18 mouse cellular contexts compared by ENCODE assay signal in genomic region chr1:91434905-91435304, GRCm38 (mm10). TPM values are rescaled to one million over a fixed set of nuclear protein-coding genes. Genes with fewer than 3 reads are reported as not detected.
DNase-seq lines count a peak whose midpoint lies in the region; ATAC-seq and TF ChIP-seq lines count a peak whose summit lies in the region.
"Had no signal": no experiment of that assay in that cellular context is flagged by ENCODE, and none has a peak within 500 bp of the region (broad histone marks: within the 10 kb centered on the region; RNA-seq: fewer than 3 reads in every experiment).

No protein-coding gene starts in this region.

- no peak for ATAC-seq in heart, embryonic 11.5 days (replicated peaks; ENCODE audit: insufficient number of reproducible peaks, low FRiP score, low TSS enrichment)
- ATAC-seq in kidney, postnatal 0 days (replicated peaks; ENCODE audit: low FRiP score, low read depth) = no peak
- ATAC-seq in stomach, postnatal 0 days (ENCODE audit: low FRiP score, low TSS enrichment) = no peak
- ATAC-seq: forebrain, embryonic 14.5 days; intestine, embryonic 15.5 days had no signal

- H3K27me3 ChIP-seq in heart, embryonic 10.5 days (ENCODE audit: insufficient read depth, poor library complexity, severe bottlenecking) = no peaks in the 10 kb centered on the region
- H3K27me3 ChIP-seq in heart, embryonic 11.5 days (ENCODE audit: control insufficient read depth, insufficient read depth, low read length) = no peaks in the 10 kb centered on the region
- H3K27me3 ChIP-seq in kidney, postnatal 0 days (ENCODE audit: insufficient read depth, low read length) = no peaks in the 10 kb centered on the region
- no peaks in the 10 kb centered on the region for H3K27me3 ChIP-seq in stomach, postnatal 0 days (ENCODE audit: control insufficient read depth, insufficient read depth, low read length)
- H3K27me3 ChIP-seq: heart, embryonic 15.5 days; intestine, embryonic 15.5 days had no signal

- peaks cover 33% of the 10 kb centered on the region; the same call in 1 of the 2 replicates for H3K36me3 ChIP-seq in heart, embryonic 10.5 days
- 0 out of 2 replicates have a peak, but pooled peaks cover 3% of the 10 kb centered on the region for H3K36me3 ChIP-seq in heart, embryonic 11.5 days (ENCODE audit: control insufficient read depth, insufficient read depth, low read length)
- H3K36me3 ChIP-seq in kidney, postnatal 0 days (ENCODE audit: insufficient read depth, low read length) = peaks cover 17% of the 10 kb centered on the region; the same call in 1 of the 2 replicates
- H3K36me3 ChIP-seq in stomach, postnatal 0 days (ENCODE audit: control insufficient read depth, insufficient read depth, low read length) = peaks cover 19% of the 10 kb centered on the region
- H3K36me3 ChIP-seq: embryonic facial prominence, embryonic 10.5 days; forebrain, embryonic 10.5 days; hindbrain, embryonic 10.5 days had no signal

- H3K4me3 ChIP-seq in heart, embryonic 10.5 days = no peak overlapping the region
- no peak overlapping the region for H3K4me3 ChIP-seq in heart, embryonic 11.5 days (ENCODE audit: low read depth, low read length)
- H3K4me3 ChIP-seq in kidney, postnatal 0 days (replicated peaks; ENCODE audit: low read depth, low read length) = no peak overlapping the region
- H3K4me3 ChIP-seq in brown adipose tissue, adult 24 weeks (ENCODE audit: insufficient read depth, low read depth, low read length) = no peak overlapping the region
- H3K4me3 ChIP-seq in stomach, postnatal 0 days (ENCODE audit: low read depth, low read length) = no peak overlapping the region
- H3K4me3 ChIP-seq: embryonic facial prominence, embryonic 10.5 days; erythroblast, embryonic 14.5 days; forebrain, embryonic 10.5 days; heart, embryonic 15.5 days; hindbrain, embryonic 10.5 days; intestine, embryonic 15.5 days had no signal

- no peak overlapping the region for H3K9ac ChIP-seq in heart, embryonic 11.5 days (ENCODE audit: low read depth, low read length)
- no peak overlapping the region for H3K9ac ChIP-seq in kidney, postnatal 0 days (ENCODE audit: low read depth, low read length)
- no peak overlapping the region for H3K9ac ChIP-seq in stomach, postnatal 0 days (ENCODE audit: low read length)
- H3K9ac ChIP-seq: heart, embryonic 15.5 days; hindbrain, embryonic 14.5 days; intestine, embryonic 15.5 days had no signal

- peaks cover 16% of the 10 kb centered on the region for H3K4me1 ChIP-seq in heart, embryonic 10.5 days
- H3K4me1 ChIP-seq in heart, embryonic 11.5 days (ENCODE audit: control insufficient read depth, insufficient read depth, low read length) = peaks cover 14% of the 10 kb centered on the region; the same call in 1 of the 2 replicates
- H3K4me1 ChIP-seq in kidney, postnatal 0 days (replicated peaks; ENCODE audit: insufficient read depth, low read length) = peaks cover 19% of the 10 kb centered on the region
- peaks cover 25% of the 10 kb centered on the region for H3K4me1 ChIP-seq in brown adipose tissue, adult 24 weeks (ENCODE audit: control insufficient read depth, insufficient read depth, insufficient read length, low read length)
- peaks cover 18% of the 10 kb centered on the region for H3K4me1 ChIP-seq in stomach, postnatal 0 days (replicated peaks; ENCODE audit: control insufficient read depth, insufficient read depth)
- H3K4me1 ChIP-seq: forebrain, embryonic 10.5 days; hindbrain, embryonic 10.5 days had no signal

- no peak overlapping the region for H3K4me2 ChIP-seq in heart, embryonic 11.5 days
- H3K4me2 ChIP-seq in kidney, postnatal 0 days (ENCODE audit: low read length) = no peak overlapping the region
- H3K4me2 ChIP-seq in stomach, postnatal 0 days (replicated peaks; ENCODE audit: low read depth) = no peak overlapping the region
- H3K4me2 ChIP-seq: heart, embryonic 15.5 days; hindbrain, embryonic 14.5 days; intestine, embryonic 15.5 days had no signal

- no peak for TF ChIP-seq CTCF in kidney, postnatal 0 days (IDR thresholded peaks at IDR 0.05; ENCODE audit: low read depth)
- no peak for TF ChIP-seq CTCF in stomach, postnatal 0 days (IDR thresholded peaks at IDR 0.05; ENCODE audit: low read depth)

- no peaks in the 10 kb centered on the region for H3K9me3 ChIP-seq in heart, embryonic 10.5 days
- H3K9me3 ChIP-seq in heart, embryonic 11.5 days (replicated peaks; ENCODE audit: control insufficient read depth, low read length) = no peaks in the 10 kb centered on the region
- H3K9me3 ChIP-seq in kidney, postnatal 0 days (replicated peaks; ENCODE audit: low read length) = no peaks in the 10 kb centered on the region
- no peaks in the 10 kb centered on the region for H3K9me3 ChIP-seq in stomach, postnatal 0 days (ENCODE audit: control insufficient read depth, low read length)
- H3K9me3 ChIP-seq: embryonic facial prominence, embryonic 10.5 days; forebrain, embryonic 10.5 days; heart, embryonic 15.5 days; hindbrain, embryonic 10.5 days; intestine, embryonic 15.5 days had no signal

- no peak for TF ChIP-seq EP300 in stomach, postnatal 0 days (optimal IDR thresholded peaks at IDR 0.05)

- DNase-seq in heart, embryonic 10.5 days (ENCODE audit: low spot score) = no peak
- DNase-seq in kidney, postnatal 0 days (ENCODE audit: low spot score) = no peak
- DNase-seq in kidney, postnatal 25 days = no peak
- DNase-seq in stomach, postnatal 0 days (ENCODE audit: low spot score) = no peak
- DNase-seq: adrenal gland, adult 2 months; adrenal gland, postnatal 25 days; cerebellum, adult 2 months; cerebellum, postnatal 10 days had no signal

- H3K27ac ChIP-seq in heart, embryonic 10.5 days = 0 out of 2 replicates have a peak overlapping the region, but pooled peaks have one; percentile 12
- no peak overlapping the region for H3K27ac ChIP-seq in heart, embryonic 11.5 days (ENCODE audit: low read depth, low read length)
- 0 out of 2 replicates have a peak overlapping the region, but pooled peaks have one; percentile 83 for H3K27ac ChIP-seq in kidney, postnatal 0 days
- peak overlapping the region; percentile 99 for H3K27ac ChIP-seq in brown adipose tissue, adult 24 weeks (replicated peaks; ENCODE audit: low read depth, low read length)
- H3K27ac ChIP-seq in stomach, postnatal 0 days (replicated peaks) = peak overlapping the region; percentile 96; the same call in 1 of the 2 replicates
- H3K27ac ChIP-seq: embryonic facial prominence, embryonic 10.5 days; hindbrain, embryonic 10.5 days; hindbrain, embryonic 14.5 days; intestine, embryonic 15.5 days had no signal

- WGBS in heart, embryonic 10.5 days = 86% methylated on average over 8 of the region's 8 CpGs
- WGBS in heart, embryonic 11.5 days (ENCODE audit: insufficient replicate concordance) = 86% methylated on average over 8 of the region's 8 CpGs
- WGBS in kidney, postnatal 0 days = 94% methylated on average over 8 of the region's 8 CpGs
- WGBS in stomach, postnatal 0 days = 95% methylated on average over 8 of the region's 8 CpGs

RNA-seq across cellular contexts. Expression of gene Hes6, which starts 21.1 kb away (rescaled TPM):
- polyA plus RNA-seq in heart, embryonic 10.5 days (2016; fragmentation: Nextera tagmentation; extraction: Ambion mirVana) = 70.6 and 74.2 TPM in 2 replicates
- polyA plus RNA-seq in heart, embryonic 11.5 days (2014; fragmentation: Nextera tagmentation; extraction: Ambion mirVana) = 55.2 and 55.7 TPM in 2 replicates
- polyA plus RNA-seq in kidney, postnatal 0 days (2015; fragmentation: Nextera tagmentation; extraction: Ambion mirVana) = 60.6 and 62.2 TPM in 2 replicates
- polyA plus RNA-seq in brown adipose tissue, adult 24 weeks (2012; ENCODE audit: insufficient read depth, insufficient read length, missing spikeins) = 7.8 and 10.9 TPM in 2 replicates
- polyA plus RNA-seq in stomach, postnatal 0 days (2015; fragmentation: Nextera tagmentation; extraction: Ambion mirVana) = 40.7 and 43.1 TPM in 2 replicates

RNA-seq across cellular contexts. Expression of gene Per2, which starts 24.2 kb away (rescaled TPM):
- 3.2 and 4.9 TPM in 2 replicates for polyA plus RNA-seq in heart, embryonic 10.5 days (2016; fragmentation: Nextera tagmentation; extraction: Ambion mirVana)
- polyA plus RNA-seq in heart, embryonic 11.5 days (2014; fragmentation: Nextera tagmentation; extraction: Ambion mirVana) = 2.8 and 4.5 TPM in 2 replicates
- polyA plus RNA-seq in kidney, postnatal 0 days (2015; fragmentation: Nextera tagmentation; extraction: Ambion mirVana) = 2.3 and 2.7 TPM in 2 replicates
- polyA plus RNA-seq in brown adipose tissue, adult 24 weeks (2012; ENCODE audit: insufficient read depth, insufficient read length, missing spikeins) = 1.6 and 6.7 TPM in 2 replicates
- polyA plus RNA-seq in stomach, postnatal 0 days (2015; fragmentation: Nextera tagmentation; extraction: Ambion mirVana) = 2.4 and 2.8 TPM in 2 replicates

RNA-seq across cellular contexts. Expression of gene Ilkap, which starts 36.3 kb away (rescaled TPM):
- 132 and 152 TPM in 2 replicates for polyA plus RNA-seq in heart, embryonic 10.5 days (2016; fragmentation: Nextera tagmentation; extraction: Ambion mirVana)
- 110 and 122 TPM in 2 replicates for polyA plus RNA-seq in heart, embryonic 11.5 days (2014; fragmentation: Nextera tagmentation; extraction: Ambion mirVana)
- polyA plus RNA-seq in kidney, postnatal 0 days (2015; fragmentation: Nextera tagmentation; extraction: Ambion mirVana) = 91.0 and 99.8 TPM in 2 replicates
- 37.9 and 39.9 TPM in 2 replicates for polyA plus RNA-seq in brown adipose tissue, adult 24 weeks (2012; ENCODE audit: insufficient read depth, insufficient read length, missing spikeins)
- polyA plus RNA-seq in stomach, postnatal 0 days (2015; fragmentation: Nextera tagmentation; extraction: Ambion mirVana) = 58.1 and 60.1 TPM in 2 replicates

RNA-seq across cellular contexts. Expression of gene Traf3ip1, which starts 59.5 kb away (rescaled TPM):
- 6.1 and 7.3 TPM in 2 replicates for polyA plus RNA-seq in heart, embryonic 10.5 days (2016; fragmentation: Nextera tagmentation; extraction: Ambion mirVana)
- polyA plus RNA-seq in heart, embryonic 11.5 days (2014; fragmentation: Nextera tagmentation; extraction: Ambion mirVana) = 2.6 and 4.3 TPM in 2 replicates
- 6.3 and 6.5 TPM in 2 replicates for polyA plus RNA-seq in kidney, postnatal 0 days (2015; fragmentation: Nextera tagmentation; extraction: Ambion mirVana)
- 3.8 and 4.9 TPM in 2 replicates for polyA plus RNA-seq in brown adipose tissue, adult 24 weeks (2012; ENCODE audit: insufficient read depth, insufficient read length, missing spikeins)
- polyA plus RNA-seq in stomach, postnatal 0 days (2015; fragmentation: Nextera tagmentation; extraction: Ambion mirVana) = 3.0 and 3.1 TPM in 2 replicates
